Mouse (Mus musculus): ENCODE results near the gene Tspear.

DNA sequence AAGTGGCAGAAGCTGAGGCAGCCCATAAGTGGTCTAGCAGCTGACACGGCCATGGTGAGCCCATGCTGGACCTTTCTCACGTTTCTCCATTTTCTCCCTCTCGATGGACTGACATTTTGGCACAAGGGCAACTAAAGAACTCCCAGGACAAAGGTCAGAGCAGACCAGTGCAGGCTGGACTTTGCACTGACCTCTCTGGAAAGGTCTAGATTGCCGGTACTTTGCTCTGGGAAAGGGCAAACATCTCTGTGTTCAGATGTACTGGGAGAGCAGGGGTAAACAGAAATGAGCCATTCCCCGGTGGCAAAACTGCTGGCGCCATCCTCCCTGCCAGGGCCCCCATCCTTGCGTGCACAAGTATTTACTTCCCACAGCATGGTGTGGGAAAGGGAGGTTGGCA is 213.8 kb downstream of the Tspear start:
- TF ChIP-seq POLR2A (IDR thresholded peaks at IDR 0.05; ENCODE audit: control insufficient read depth in 1 of 2, insufficient read depth in 1 of 2, low read depth in 1 of 2, low read length in 2 of 2, poor library complexity in 1 of 2) (no peak), CTCF (IDR thresholded peaks at IDR 0.05 in 2 of 3, conservative IDR thresholded peaks at IDR 0.05 in 1 of 3; ENCODE audit: control insufficient read depth in 1 of 3, insufficient read depth in 1 of 3, low read depth in 2 of 3, low read length in 3 of 3, poor library complexity in 1 of 3, severe bottlenecking in 1 of 3) (no peak), MAX (IDR thresholded peaks at IDR 0.05; ENCODE audit: low read length) (no peak), GATA1 (IDR thresholded peaks at IDR 0.05; ENCODE audit: low read depth, low read length) (no peak), USF1 (IDR thresholded peaks at IDR 0.05; ENCODE audit: low read depth, low read length) (no peak), TCF12 (IDR thresholded peaks at IDR 0.05; ENCODE audit: low read depth, low read length) (no peak), UBTF (IDR thresholded peaks at IDR 0.05; ENCODE audit: borderline replicate concordance, insufficient read depth, low read depth, low read length) (no peak), SMC3 (IDR thresholded peaks at IDR 0.05; ENCODE audit: low read depth, low read length) (no peak)
